Mouse (Mus musculus) C2C12 (cell line): Measurements from ENCODE around the gene Card11. TPM values are rescaled to one million over a fixed set of nuclear protein-coding genes. Genes with fewer than 3 reads are reported as not detected.

ENCODE experiments used
- H3K27me3 ChIP-seq: one replicate; pipeline ENCODE4 v1.6.1; 2011; ENCODE audit not compliant: control insufficient read depth, insufficient read depth, insufficient read length
- H3K36me3 ChIP-seq: one replicate; pipeline ENCODE4 v1.6.1; 2011; ENCODE audit not compliant: control insufficient read depth, insufficient read depth
- H3K4me3 ChIP-seq: one replicate; pipeline ENCODE4 v1.5.1; 2011; ENCODE audit warnings: mild to moderate bottlenecking, control low read depth; ENCODE audit not compliant: poor library complexity, insufficient read depth, severe bottlenecking
- H3K79me2 ChIP-seq: one replicate; pipeline ENCODE4 v1.6.1; 2011; ENCODE audit not compliant: control insufficient read depth, insufficient read depth
- H3K79me3 ChIP-seq: one replicate; pipeline ENCODE4 v1.6.1; 2011; ENCODE audit warnings: low read depth, control low read depth
- H3ac ChIP-seq: one replicate; pipeline ENCODE3; 2011; ENCODE audit warnings: low read depth; ENCODE audit not compliant: control insufficient read depth, insufficient read length
- CEBPB ChIP-seq: IDR thresholded peaks from one replicate; pipeline ENCODE4 v1.6.1; 2011; ENCODE audit warnings: low read depth, mild to moderate bottlenecking, control low read depth, moderate library complexity
- CTCF ChIP-seq: IDR thresholded peaks from one replicate; pipeline ENCODE4 v1.5.1; 2011; ENCODE audit not compliant: control insufficient read depth, insufficient read depth, insufficient read length
- FOSL1 ChIP-seq: IDR thresholded peaks from one replicate; pipeline ENCODE4 v1.8.0; 2011; ENCODE audit warnings: mild to moderate bottlenecking, low read length; ENCODE audit not compliant: poor library complexity, insufficient read depth, severe bottlenecking
- MAX ChIP-seq: IDR thresholded peaks from one replicate; pipeline ENCODE4 v1.6.1; 2011; ENCODE audit warnings: mild to moderate bottlenecking, control low read depth
- MYOD1 ChIP-seq: IDR thresholded peaks from one replicate; pipeline ENCODE4 v1.6.1; 2011; ENCODE audit warnings: low read depth; ENCODE audit not compliant: control insufficient read depth, insufficient read length
- MYOG ChIP-seq: IDR thresholded peaks from one replicate; pipeline ENCODE4 v1.6.1; 2011; ENCODE audit not compliant: control insufficient read depth, insufficient read length; ENCODE audit errors: extremely low read depth
- USF1 ChIP-seq: IDR thresholded peaks from one replicate; pipeline ENCODE4 v1.6.1; 2011; ENCODE audit warnings: low read depth, mild to moderate bottlenecking, control low read depth, moderate library complexity
- polyA plus RNA-seq: library from polyadenylated mRNA; unstranded; fragments of >200 nt; fragmentation: generic; extraction: Trizol; gene quantifications from one replicate; pipeline ENCODE4 v1.2.1, GENCODE M21; 2012; ENCODE audit warnings: missing spikeins

The Card11 gene
- polyA plus RNA-seq, 1 experiment = not detected

DNA sequence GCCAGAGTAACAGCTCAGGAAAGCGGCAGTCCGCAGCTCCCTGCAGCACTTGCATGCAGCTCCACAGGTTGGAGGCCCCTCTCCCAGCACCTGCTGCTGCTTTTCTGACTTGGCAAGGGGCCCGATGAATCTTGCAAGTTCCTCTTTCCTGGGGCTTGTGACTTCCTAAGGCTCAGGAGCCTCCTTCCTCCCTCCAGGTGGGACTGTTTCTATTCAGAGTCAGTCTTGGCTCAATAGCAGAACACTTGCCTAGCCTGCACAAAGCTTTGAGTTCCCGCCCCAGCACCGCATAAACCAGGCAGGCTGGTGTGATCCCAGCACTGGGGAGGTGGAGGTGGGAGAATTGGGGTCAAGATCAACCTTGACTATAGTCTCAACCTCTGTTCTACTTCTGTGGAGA, 5.1 kb upstream of the Card11 start:
- no peaks in the 10 kb centered on the region for H3K79me3 ChIP-seq
- H3K79me2 ChIP-seq = no peaks in the 10 kb centered on the region
- H3ac ChIP-seq = no peak overlapping the region
- no peaks in the 10 kb centered on the region for H3K36me3 ChIP-seq
- no peak overlapping the region for H3K4me3 ChIP-seq
- no peak for TF ChIP-seq CEBPB
- no peak for TF ChIP-seq MYOD1
- no peak for TF ChIP-seq MAX
- TF ChIP-seq MYOG = no peak
- no peak for TF ChIP-seq CTCF
- no peak for TF ChIP-seq USF1
- TF ChIP-seq FOSL1 = no peak
- no peaks in the 10 kb centered on the region for H3K27me3 ChIP-seq

DNA sequence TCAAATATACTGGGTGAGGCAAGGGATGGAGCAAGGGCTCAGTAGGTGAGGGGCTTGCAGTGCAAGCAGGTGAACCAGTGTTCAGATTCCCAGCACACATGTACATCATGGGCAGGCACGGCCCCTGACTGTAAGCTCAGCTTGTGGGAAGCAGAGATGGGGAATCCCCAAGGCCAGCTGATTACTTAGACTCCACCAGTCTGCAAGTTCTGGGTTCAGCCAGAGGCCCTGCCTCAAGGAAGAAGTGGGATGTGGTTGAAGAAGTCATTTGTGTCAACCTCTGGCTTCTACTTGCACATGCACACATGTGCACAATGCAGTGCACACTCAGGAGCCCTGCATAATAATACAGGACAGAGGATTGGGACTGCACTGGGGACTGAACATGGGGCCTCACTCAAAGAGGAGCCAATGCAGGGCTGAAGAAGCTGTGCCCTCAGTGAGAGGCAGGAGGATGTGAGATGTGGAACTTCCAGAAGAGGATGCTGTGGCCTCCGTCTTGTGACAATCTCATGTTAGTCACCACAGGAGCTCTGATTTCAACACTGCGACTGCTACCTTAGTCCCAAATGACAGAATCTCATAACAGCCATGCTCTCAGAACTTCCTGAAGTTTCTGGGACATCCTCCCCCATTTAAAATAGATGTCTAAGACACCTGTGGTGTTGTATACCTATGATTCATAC, 3.8 kb upstream of the Card11 start:
- H3K79me2 ChIP-seq = no peaks in the 10 kb centered on the region
- H3ac ChIP-seq = no peak overlapping the region
- H3K79me3 ChIP-seq = no peaks in the 10 kb centered on the region
- H3K27me3 ChIP-seq = no peaks in the 10 kb centered on the region
- no peak for TF ChIP-seq FOSL1
- TF ChIP-seq MYOG = no peak
- TF ChIP-seq CEBPB = no peak
- no peak for TF ChIP-seq CTCF
- no peak for TF ChIP-seq MAX
- no peak for TF ChIP-seq USF1
- TF ChIP-seq MYOD1 = no peak
- no peaks in the 10 kb centered on the region for H3K36me3 ChIP-seq
- H3K4me3 ChIP-seq = no peak overlapping the region

DNA sequence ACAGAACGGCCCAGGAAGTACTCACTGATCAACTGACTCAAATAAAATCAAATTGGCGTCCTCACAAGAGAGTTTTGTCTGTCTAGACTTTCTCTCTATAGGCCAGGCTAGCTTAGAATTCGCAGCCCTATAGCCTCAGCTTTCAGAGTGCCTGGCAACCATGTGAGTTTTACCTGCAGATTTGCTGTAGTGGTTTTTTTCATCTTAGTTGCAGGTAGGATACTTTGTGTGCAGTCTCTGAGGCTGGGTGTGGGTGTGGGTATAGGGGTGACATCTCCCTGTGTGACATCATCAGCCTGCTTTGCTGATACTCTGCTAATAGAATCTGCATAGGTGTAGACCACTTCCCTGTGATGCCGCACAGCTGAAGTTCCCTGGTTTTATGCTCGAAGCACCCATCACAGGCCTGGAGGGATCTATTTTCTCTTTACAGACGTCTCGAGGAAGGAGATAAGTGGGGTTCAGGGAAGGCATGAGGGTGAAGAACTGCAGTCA, 1.2 kb downstream of the Card11 start:
- Histone ChIP-seq H3K4me3 (no peak overlapping the region), H3K27me3 (no peaks in the 10 kb centered on the region), H3K36me3 (no peaks in the 10 kb centered on the region), H3K79me2 (no peaks in the 10 kb centered on the region), H3ac (no peak overlapping the region), H3K79me3 (no peaks in the 10 kb centered on the region)
- TF ChIP-seq MYOD1 = no peak
- no peak for TF ChIP-seq FOSL1
- no peak for TF ChIP-seq CEBPB
- no peak for TF ChIP-seq MYOG
- no peak for TF ChIP-seq CTCF
- TF ChIP-seq USF1 = no peak
- no peak for TF ChIP-seq MAX

DNA sequence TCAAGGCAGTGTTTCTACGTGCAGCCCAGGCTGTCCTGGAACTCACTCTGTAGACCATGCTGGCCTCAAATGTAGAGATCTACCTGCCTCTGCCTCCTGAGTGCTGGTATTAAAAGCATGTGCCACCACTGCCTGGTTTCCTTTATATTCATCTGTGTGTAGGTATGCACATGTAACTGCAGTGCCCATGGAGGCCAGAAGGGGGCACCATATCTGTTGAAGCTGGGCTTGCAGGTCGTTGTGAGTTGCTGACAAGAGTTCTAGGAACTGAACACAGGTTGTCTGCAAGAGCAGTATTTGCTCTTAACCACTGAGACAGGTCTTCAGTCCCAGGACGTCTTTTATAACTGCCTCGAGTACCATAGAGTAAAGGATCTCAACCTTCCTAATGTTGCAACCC, 2.6 kb downstream of the Card11 start:
- TF ChIP-seq FOSL1 = no peak
- no peak for TF ChIP-seq CEBPB
- TF ChIP-seq MYOD1 = no peak
- TF ChIP-seq MYOG = no peak
- TF ChIP-seq CTCF = no peak
- no peak for TF ChIP-seq MAX
- no peak for TF ChIP-seq USF1
- no peaks in the 10 kb centered on the region for H3K79me2 ChIP-seq
- no peak overlapping the region for H3ac ChIP-seq
- H3K79me3 ChIP-seq = no peaks in the 10 kb centered on the region
- no peak overlapping the region for H3K4me3 ChIP-seq
- H3K27me3 ChIP-seq = no peaks in the 10 kb centered on the region
- H3K36me3 ChIP-seq = no peaks in the 10 kb centered on the region

GRCm38 (mm10) chr5:140992093-140993070, 8.0 kb downstream of the Card11 start:
- H3K79me3 ChIP-seq = no peaks in the 10 kb centered on the region
- H3ac ChIP-seq = no peak overlapping the region
- H3K4me3 ChIP-seq = no peak overlapping the region
- no peak for TF ChIP-seq MAX
- TF ChIP-seq CTCF = no peak
- no peak for TF ChIP-seq CEBPB
- TF ChIP-seq USF1 = no peak
- TF ChIP-seq FOSL1 = no peak
- no peak for TF ChIP-seq MYOD1
- TF ChIP-seq MYOG = no peak
- H3K36me3 ChIP-seq = no peaks in the 10 kb centered on the region
- no peaks in the 10 kb centered on the region for H3K27me3 ChIP-seq
- H3K79me2 ChIP-seq = no peaks in the 10 kb centered on the region
